ENCODE assay signal across 9 mouse cellular contexts in the genomic region with DNA sequence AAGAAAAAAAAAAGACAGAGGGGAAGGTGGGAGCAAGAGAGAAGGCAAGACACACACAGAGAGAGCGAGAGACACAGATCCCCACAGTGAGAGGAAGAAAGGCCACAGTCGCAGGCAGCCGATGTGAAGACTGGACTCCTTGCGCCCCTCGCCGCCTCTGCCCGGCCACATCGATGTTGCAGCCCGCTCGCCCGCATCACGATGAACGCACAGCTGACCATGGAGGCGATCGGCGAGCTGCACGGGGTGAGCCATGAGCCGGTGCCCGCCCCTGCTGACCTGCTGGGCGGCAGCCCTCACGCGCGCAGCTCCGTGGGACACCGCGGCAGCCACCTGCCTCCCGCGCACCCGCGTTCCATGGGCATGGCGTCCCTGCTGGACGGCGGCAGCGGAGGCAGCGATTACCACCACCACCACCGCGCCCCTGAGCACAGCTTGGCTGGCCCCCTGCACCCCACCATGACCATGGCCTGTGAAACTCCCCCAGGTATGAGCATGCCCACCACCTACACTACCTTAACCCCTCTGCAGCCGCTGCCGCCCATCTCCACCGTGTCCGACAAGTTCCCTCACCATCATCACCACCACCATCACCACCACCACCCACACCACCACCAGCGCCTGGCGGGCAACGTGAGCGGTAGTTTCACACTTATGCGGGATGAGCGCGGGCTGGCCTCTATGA. TPM values are rescaled to one million over a fixed set of nuclear protein-coding genes. Genes with fewer than 3 reads are reported as not detected.
A peak's percentile ranks its signal among the peaks of the same experiment; 100 is the strongest.
DNase-seq lines count a peak whose midpoint lies in the region; ATAC-seq and TF ChIP-seq lines count a peak whose summit lies in the region.
"Had no signal": no experiment of that assay in that cellular context is flagged by ENCODE, and none has a peak within 500 bp of the region (broad histone marks: within the 10 kb centered on the region; RNA-seq: fewer than 3 reads in every experiment).

No protein-coding gene starts in this region.

- peaks cover 100% of the 10 kb centered on the region for H3K27me3 ChIP-seq in heart, embryonic 15.5 days
- peaks cover 100% of the 10 kb centered on the region for H3K27me3 ChIP-seq in hindbrain, embryonic 10.5 days (ENCODE audit: insufficient read depth, poor library complexity, severe bottlenecking)
- H3K27me3 ChIP-seq in midbrain, embryonic 12.5 days, result peaks cover 96% of the 10 kb centered on the region

- H3K4me2 ChIP-seq in heart, embryonic 15.5 days, result peak overlapping the region; percentile 98
- H3K4me2 ChIP-seq in midbrain, embryonic 12.5 days (replicated peaks), result peak overlapping the region; percentile 86

- H3K27ac ChIP-seq in heart, embryonic 15.5 days, result no peak overlapping the region
- H3K27ac ChIP-seq in bone marrow macrophage, adult 2 months (ENCODE audit: insufficient read depth, low read depth, low read length), result no peak overlapping the region
- peak overlapping the region; percentile 88 for H3K27ac ChIP-seq in hindbrain, embryonic 10.5 days
- H3K27ac ChIP-seq in midbrain, embryonic 12.5 days (replicated peaks), result peak overlapping the region; percentile 87

- H3K4me1 ChIP-seq in heart, embryonic 15.5 days (replicated peaks), result peaks cover 32% of the 10 kb centered on the region
- H3K4me1 ChIP-seq in bone marrow macrophage, adult 2 months (ENCODE audit: control insufficient read depth, insufficient read depth, low read length), result no peaks in the 10 kb centered on the region
- peaks cover 70% of the 10 kb centered on the region for H3K4me1 ChIP-seq in hindbrain, embryonic 10.5 days (replicated peaks)
- H3K4me1 ChIP-seq in midbrain, embryonic 12.5 days, result peaks cover 39% of the 10 kb centered on the region

- H3K9ac ChIP-seq in heart, embryonic 15.5 days, result peak overlapping the region; percentile 38
- H3K9ac ChIP-seq in midbrain, embryonic 12.5 days (replicated peaks), result peak overlapping the region; percentile 77

- no peaks in the 10 kb centered on the region for H3K9me3 ChIP-seq in heart, embryonic 15.5 days (replicated peaks)
- H3K9me3 ChIP-seq in hindbrain, embryonic 10.5 days, result no peaks in the 10 kb centered on the region
- H3K9me3 ChIP-seq in midbrain, embryonic 12.5 days, result no peaks in the 10 kb centered on the region

- intact Hi-C loops in heart, postnatal 14 days (cut with DNase I), result no loop called here

- peak overlapping the region; percentile 57 for H3K4me3 ChIP-seq in heart, embryonic 15.5 days
- H3K4me3 ChIP-seq in bone marrow macrophage, adult 2 months (ENCODE audit: insufficient read depth, low read length), result peak overlapping the region; percentile 29
- H3K4me3 ChIP-seq in hindbrain, embryonic 10.5 days, result peak overlapping the region; percentile 68
- peak overlapping the region; percentile 61 for H3K4me3 ChIP-seq in midbrain, embryonic 12.5 days

- no peak for TF ChIP-seq POLR2A in bone marrow macrophage, adult 2 months (IDR thresholded peaks at IDR 0.05; ENCODE audit: borderline replicate concordance, low read depth, low read length)

- ATAC-seq in heart, embryonic 15.5 days (replicated peaks; ENCODE audit: insufficient number of reproducible peaks, insufficient read depth, low FRiP score, low read depth), result no peak
- peak; percentile 17 for ATAC-seq in midbrain, embryonic 12.5 days (ENCODE audit: low FRiP score, low read depth)

- under 1% methylated on average over 48 of the region's 48 CpGs for WGBS in heart, embryonic 15.5 days
- under 1% methylated on average over 48 of the region's 48 CpGs for WGBS in hindbrain, embryonic 10.5 days
- WGBS in midbrain, embryonic 12.5 days, result 1% methylated on average over 48 of the region's 48 CpGs

- no peaks in the 10 kb centered on the region for H3K36me3 ChIP-seq in heart, embryonic 15.5 days
- no peaks in the 10 kb centered on the region for H3K36me3 ChIP-seq in hindbrain, embryonic 10.5 days
- no peaks in the 10 kb centered on the region for H3K36me3 ChIP-seq in midbrain, embryonic 12.5 days

- no peak for TF ChIP-seq CTCF in bone marrow macrophage, adult 2 months (IDR thresholded peaks at IDR 0.05; ENCODE audit: low read depth, low read length)

- DNase-seq in heart, postnatal 14 days, result no peak
- peak; percentile 59 for DNase-seq in hindbrain, embryonic 10.5 days (ENCODE audit: low spot score)
- no peak for DNase-seq in layer of hippocampus, adult 11-12 months (ENCODE audit: low spot score)
- DNase-seq in right cerebral cortex, postnatal 14 days, result no peak
- DNase-seq in adrenal gland, adult 18-20 months (ENCODE audit: low spot score in 2 of 2), result no peak

RNA-seq across cellular contexts. Expression of a gene that starts 0.5 kb away (rescaled TPM):
- polyA plus RNA-seq in heart, embryonic 15.5 days (2015; fragmentation: Nextera tagmentation; extraction: Ambion mirVana), result 0.04 TPM in 1 of 2 replicates, not detected in the other
- not detected for total RNA-seq in heart, postnatal 14 days (2021)
- polyA plus RNA-seq in bone marrow macrophage, adult 2 months (2012; ENCODE audit: insufficient read depth, insufficient read length, missing spikeins), result not detected in 2 replicates
- 10.8 and 12.2 TPM in 2 replicates for polyA plus RNA-seq in hindbrain, embryonic 10.5 days (2016; fragmentation: Nextera tagmentation; extraction: Ambion mirVana)
- polyA plus RNA-seq in midbrain, embryonic 12.5 days (2016; fragmentation: Nextera tagmentation; extraction: Ambion mirVana), result 16.4 and 18.0 TPM in 2 replicates
- not detected for total RNA-seq in adrenal gland, adult 18-20 months (2021)
- total RNA-seq: hematopoietic stem cell, adult 5-6 weeks had no signal

Comparison
In these comparisons a context has a peak if more than half of its experiments do, and no peak if none do; other contexts are left out.
1. H3K27ac ChIP-seq: peak in hindbrain, embryonic 10.5 days (single experiment) and midbrain, embryonic 12.5 days (single experiment); none in heart, embryonic 15.5 days (single experiment) and bone marrow macrophage, adult 2 months (single experiment).
2. RNA of a gene that starts 0.5 kb away (polyA plus RNA-seq): 16.4 to 18.0 TPM in midbrain, embryonic 12.5 days and 10.8 to 12.2 TPM in hindbrain, embryonic 10.5 days; 0.04 TPM in heart, embryonic 15.5 days and not detected in bone marrow macrophage, adult 2 months; every median in the first group is over 10 times any median in the second.
3. Peak in every context shown above with its lines, with median percentiles within 50 percentile points of each other: H3K4me3 ChIP-seq.